Mouse (Mus musculus) forebrain, embryonic 15.5 days (tissue): Measurements from ENCODE around the gene Srrm2. TPM values are rescaled to one million over a fixed set of nuclear protein-coding genes. Genes with fewer than 3 reads are reported as not detected.

Experiments used
- ATAC-seq: fragments of 200-750 bp; cut with Nextera tagmentation; replicated peaks from 2 replicates; pipeline ENCODE4 v1.8.0; 2017; ENCODE audit warnings: mild to moderate bottlenecking, moderate TSS enrichment, moderate library complexity
- H3K27ac ChIP-seq: fragments of 300-500 bp; sonication (generic); replicated peaks from 2 replicates; pipeline ENCODE4 v1.5.1; 2015; ENCODE audit warnings: mild to moderate bottlenecking, inconsistent platforms
- H3K27me3 ChIP-seq: fragments of 300-500 bp; sonication (generic); 2 replicates; pipeline ENCODE4 v1.6.1; 2015; ENCODE audit warnings: inconsistent platforms
- H3K36me3 ChIP-seq: fragments of 300-500 bp; sonication (generic); 2 replicates; pipeline ENCODE4 v1.6.1; 2015; ENCODE audit warnings: mild to moderate bottlenecking, inconsistent platforms
- H3K4me1 ChIP-seq: fragments of 300-500 bp; sonication (generic); 2 replicates; pipeline ENCODE4 v1.6.1; 2015; ENCODE audit warnings: inconsistent platforms
- H3K4me2 ChIP-seq: fragments of 300-500 bp; sonication (generic); replicated peaks from 2 replicates; pipeline ENCODE4 v1.6.1; 2015; ENCODE audit warnings: mild to moderate bottlenecking, inconsistent platforms
- H3K4me3 ChIP-seq: fragments of 300-500 bp; sonication (generic); 2 replicates; pipeline ENCODE4 v1.5.1; 2015; ENCODE audit warnings: mild to moderate bottlenecking, inconsistent platforms
- H3K9ac ChIP-seq: fragments of 300-500 bp; sonication (generic); replicated peaks from 2 replicates; pipeline ENCODE4 v1.6.1; 2015; ENCODE audit warnings: mild to moderate bottlenecking, inconsistent platforms
- H3K9me3 ChIP-seq: fragments of 300-500 bp; sonication (generic); 2 replicates; pipeline ENCODE4 v1.6.1; 2016; ENCODE audit warnings: inconsistent platforms
- WGBS: fragments of 180-500 bp; shearing (Covaris S2); methylation state at CpG from one replicate; pipeline ENCODE4 v1.1.7; 2015; ENCODE audit warnings: mixed read lengths; 5-methylcytosine and 5-hydroxymethylcytosine counted together
- polyA plus RNA-seq: library from polyadenylated mRNA; unstranded; fragments of >200 nt; fragmentation: Nextera tagmentation; extraction: Ambion mirVana; gene quantifications from 2 replicates; pipeline ENCODE4 v1.2.1, GENCODE M21; 2015

Srrm2 gene
- polyA plus RNA-seq, 1 experiment from 2014 or later: 562 TPM

DNA sequence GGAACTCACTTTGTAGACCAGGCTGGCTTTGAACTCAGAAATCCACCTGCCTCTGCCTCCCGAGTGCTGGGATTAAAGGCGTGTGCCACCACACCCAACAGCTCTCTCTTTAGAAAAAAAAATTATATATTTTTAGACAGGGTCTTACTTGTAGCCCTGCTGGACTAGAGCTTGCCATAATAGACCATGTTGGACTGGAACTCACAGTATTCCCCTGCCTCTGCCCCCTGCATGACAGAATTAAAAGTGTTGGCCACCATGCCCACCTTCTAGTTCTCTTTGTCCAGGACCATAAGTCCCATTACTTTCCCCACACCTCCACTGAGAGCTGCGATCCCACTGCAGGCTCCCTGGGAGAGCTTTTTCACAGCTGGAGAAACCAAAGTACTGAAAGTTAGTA, 42.9 kb upstream of the Srrm2 start:
- no peak overlapping the region for H3K4me3 ChIP-seq
- WGBS: 89% methylated on average over 3 of the region's 3 CpGs
- peaks cover 47% of the 10 kb centered on the region for H3K27me3 ChIP-seq

DNA sequence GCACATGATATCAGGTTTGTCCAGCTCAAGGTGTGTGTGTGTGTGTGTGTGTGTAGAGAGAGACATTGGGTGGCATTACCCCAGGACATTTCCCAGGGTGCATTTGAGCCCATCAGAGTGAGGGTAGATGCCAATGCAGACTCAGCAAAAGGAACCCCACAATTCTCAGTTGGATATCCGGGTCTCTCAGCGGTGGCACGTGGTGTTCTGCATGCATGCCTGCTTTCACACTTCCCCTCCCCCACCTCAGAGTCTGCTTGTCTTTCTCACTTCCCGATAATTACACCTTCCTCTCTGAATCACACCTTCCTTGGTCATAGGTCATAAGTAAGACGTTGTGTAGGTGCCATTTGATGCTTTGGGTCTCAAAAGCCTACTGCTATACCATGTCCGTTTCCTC, 42.3 kb upstream of the Srrm2 start:
- Histone ChIP-seq H3K4me3 (no peak overlapping the region), H3K36me3 (peaks cover 14% of the 10 kb centered on the region), H3K4me1 (peaks cover 18% of the 10 kb centered on the region), H3K4me2 (no peak overlapping the region), H3K9me3 (no peaks in the 10 kb centered on the region), H3K27ac (no peak overlapping the region), H3K27me3 (peaks cover 42% of the 10 kb centered on the region), H3K9ac (no peak overlapping the region)
- ATAC-seq: no peak
- WGBS: 47% methylated on average over 6 of the region's 6 CpGs

More for the DNA sequence above, 42.9 kb upstream of the Srrm2 start:
- Histone ChIP-seq H3K9ac (no peak overlapping the region), H3K4me1 (peaks cover 20% of the 10 kb centered on the region), H3K27ac (no peak overlapping the region), H3K36me3 (peaks cover 9% of the 10 kb centered on the region), H3K9me3 (no peaks in the 10 kb centered on the region), H3K4me2 (no peak overlapping the region)
- ATAC-seq: no peak

DNA sequence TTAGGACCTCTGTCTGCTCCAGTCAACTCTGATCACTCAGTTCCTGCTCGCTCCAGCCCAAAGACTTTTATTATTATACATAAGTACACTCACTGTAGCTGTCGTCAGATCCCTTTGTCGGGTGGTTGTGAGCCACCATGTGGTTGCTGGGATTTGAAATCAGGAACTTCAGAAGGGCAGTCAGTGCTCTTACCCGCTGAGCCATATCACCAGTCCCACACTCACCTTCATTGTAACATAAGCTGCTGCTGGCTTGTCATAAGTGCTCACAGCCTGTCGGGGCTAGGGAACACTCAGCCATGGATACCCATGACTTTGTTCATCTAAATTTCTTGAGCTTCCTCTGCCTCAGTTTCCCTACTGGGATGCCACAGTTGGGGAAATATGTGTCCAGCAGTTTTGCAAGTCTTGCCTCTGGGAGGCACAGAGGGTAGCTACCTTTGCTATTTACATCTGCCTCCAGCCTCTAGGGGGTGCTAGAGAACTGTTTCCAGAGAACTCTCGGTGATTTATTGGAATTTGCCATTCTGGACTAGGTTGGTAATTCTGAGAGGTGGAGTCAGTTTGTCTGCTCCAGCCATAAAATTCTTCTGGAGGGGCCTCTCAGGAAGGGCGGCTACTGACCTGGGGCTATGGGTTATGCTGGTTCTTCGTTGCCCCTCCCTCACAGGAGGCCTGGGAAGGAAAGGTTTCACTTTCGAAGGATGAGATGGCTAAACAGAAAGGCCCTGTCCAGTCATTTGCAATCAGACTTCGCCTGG, 41.5 kb upstream of the Srrm2 start:
- Histone ChIP-seq H3K9me3 (no peaks in the 10 kb centered on the region), H3K27me3 (peaks cover 34% of the 10 kb centered on the region), H3K36me3 (peaks cover 22% of the 10 kb centered on the region), H3K27ac (no peak overlapping the region), H3K9ac (no peak overlapping the region), H3K4me1 (peaks cover 18% of the 10 kb centered on the region), H3K4me3 (no peak overlapping the region), H3K4me2 (no peak overlapping the region)
- WGBS: 40% methylated on average over 10 of the region's 10 CpGs
- no peak for ATAC-seq

DNA sequence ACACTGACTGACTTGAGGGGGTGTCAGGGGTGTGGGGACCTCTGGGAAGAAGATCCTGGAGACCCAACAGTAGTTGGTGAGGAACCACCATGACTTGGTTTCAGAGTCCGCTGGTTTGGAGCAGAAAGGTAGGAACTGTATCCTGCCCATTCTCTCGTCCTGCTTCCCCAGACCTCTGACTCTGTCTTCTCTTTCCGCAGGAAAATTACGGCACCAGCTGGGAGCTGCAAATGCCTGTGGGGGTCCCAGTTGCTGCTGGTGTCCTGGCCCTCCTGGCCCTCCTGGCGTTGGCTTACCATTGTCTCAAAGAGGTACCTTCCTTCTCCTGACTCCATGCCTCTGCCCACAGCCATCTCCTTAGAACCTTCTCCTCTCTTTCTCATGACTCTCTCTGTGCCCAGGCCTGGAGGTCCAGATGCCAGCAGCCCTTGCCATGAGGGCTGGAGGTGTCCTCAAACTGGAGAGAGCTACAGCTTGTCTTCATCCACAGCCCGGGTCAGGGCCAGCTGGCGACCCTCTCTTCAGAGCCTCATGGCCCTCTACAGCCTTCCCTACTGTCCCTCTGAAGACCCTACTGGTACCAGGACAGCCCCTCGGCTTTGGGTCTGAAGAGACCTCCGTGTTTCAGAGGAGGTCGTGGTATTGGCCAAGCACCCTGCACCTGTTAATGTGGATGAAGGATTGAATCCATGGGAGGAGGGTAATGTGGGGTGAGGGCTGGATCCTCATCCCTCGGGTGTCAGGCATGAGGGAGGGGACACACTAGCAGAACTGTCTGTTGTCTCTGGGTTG, 40.7 kb upstream of the Srrm2 start:
- Histone ChIP-seq H3K9me3 (no peaks in the 10 kb centered on the region), H3K9ac (no peak overlapping the region), H3K4me1 (peaks cover 17% of the 10 kb centered on the region), H3K27me3 (peaks cover 26% of the 10 kb centered on the region), H3K27ac (no peak overlapping the region), H3K4me2 (no peak overlapping the region), H3K36me3 (peaks cover 27% of the 10 kb centered on the region), H3K4me3 (no peak overlapping the region)
- ATAC-seq: no peak
- 81% methylated on average over 11 of the region's 11 CpGs for WGBS

DNA sequence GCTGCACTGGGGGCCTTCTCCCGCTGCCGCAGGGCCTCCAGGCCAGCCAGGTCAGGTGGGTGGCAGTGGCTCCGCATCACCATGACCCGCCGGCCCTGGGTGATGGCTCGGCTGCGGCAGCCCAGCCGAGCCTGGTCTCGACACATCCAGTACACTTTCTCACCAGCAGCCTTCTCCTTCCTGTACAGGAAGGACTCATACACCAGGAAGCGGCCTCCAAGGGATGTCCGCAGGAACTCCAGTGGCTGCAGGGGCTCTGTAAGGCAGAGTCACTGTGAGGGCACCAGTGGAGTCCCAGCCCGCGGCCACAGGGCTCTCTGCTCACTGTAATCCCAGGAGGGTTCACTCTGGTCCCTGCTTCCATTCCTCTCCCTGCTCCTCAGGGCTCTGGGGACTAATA, 34.6 kb upstream of the Srrm2 start:
- WGBS: 93% methylated on average over 13 of the region's 13 CpGs
- no peaks in the 10 kb centered on the region for H3K27me3 ChIP-seq
- H3K27ac ChIP-seq: no peak overlapping the region
- H3K9ac ChIP-seq: no peak overlapping the region
- no peaks in the 10 kb centered on the region for H3K4me1 ChIP-seq
- ATAC-seq: no peak
- no peak overlapping the region for H3K4me3 ChIP-seq
- H3K36me3 ChIP-seq: peaks cover 84% of the 10 kb centered on the region
- H3K9me3 ChIP-seq: no peaks in the 10 kb centered on the region
- no peak overlapping the region for H3K4me2 ChIP-seq

DNA sequence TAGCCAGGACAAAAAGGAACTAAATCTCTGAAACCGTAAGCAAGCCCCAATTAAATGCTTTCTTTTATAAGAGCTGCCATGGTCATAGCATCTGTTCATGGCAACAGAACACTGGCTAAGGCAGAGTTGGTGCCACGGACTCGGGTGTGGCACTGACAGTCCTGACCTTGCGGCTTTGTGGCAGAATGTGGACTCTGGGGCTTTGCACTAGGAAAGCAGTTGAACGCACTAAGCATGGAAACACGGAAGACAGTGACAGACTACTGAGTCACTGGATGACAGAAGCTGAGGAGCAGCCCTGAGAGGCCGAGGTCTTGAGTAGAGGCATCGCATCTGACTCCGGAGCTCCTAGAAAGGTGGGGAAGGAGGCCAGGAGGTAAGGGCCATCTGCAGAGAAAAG, 32.8 kb upstream of the Srrm2 start:
- Histone ChIP-seq H3K27ac (no peak overlapping the region), H3K4me3 (no peak overlapping the region), H3K9ac (no peak overlapping the region), H3K4me1 (no peaks in the 10 kb centered on the region), H3K9me3 (no peaks in the 10 kb centered on the region), H3K36me3 (peaks cover 89% of the 10 kb centered on the region), H3K4me2 (no peak overlapping the region), H3K27me3 (no peaks in the 10 kb centered on the region)
- ATAC-seq: no peak
- 94% methylated on average over 9 of the region's 9 CpGs for WGBS

DNA sequence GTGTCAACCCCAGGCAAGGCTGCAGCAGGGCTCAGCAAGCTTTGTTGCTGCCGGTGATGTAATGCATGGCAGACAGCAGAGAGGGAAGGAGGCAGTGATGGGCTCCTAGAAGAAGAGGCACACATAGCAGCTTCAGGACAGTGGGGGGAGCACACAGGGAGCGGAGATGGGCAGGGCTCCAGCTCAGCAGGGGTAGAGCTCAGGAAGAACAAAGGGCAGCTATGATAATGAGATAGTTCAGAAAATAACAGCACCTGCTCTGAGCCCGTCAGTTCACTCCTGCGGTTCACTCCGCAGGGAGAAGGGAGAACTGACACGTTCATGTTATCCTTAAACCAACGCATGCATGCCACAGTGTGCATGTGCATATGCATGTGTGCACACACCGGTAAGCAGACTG, 31.5 kb upstream of the Srrm2 start:
- H3K9ac ChIP-seq: no peak overlapping the region
- H3K27ac ChIP-seq: no peak overlapping the region
- 62% methylated on average over 8 of the region's 8 CpGs for WGBS
- H3K9me3 ChIP-seq: no peaks in the 10 kb centered on the region
- ATAC-seq: no peak
- no peak overlapping the region for H3K4me2 ChIP-seq
- H3K4me1 ChIP-seq: no peaks in the 10 kb centered on the region
- H3K4me3 ChIP-seq: no peak overlapping the region
- peaks cover 77% of the 10 kb centered on the region for H3K36me3 ChIP-seq
- no peaks in the 10 kb centered on the region for H3K27me3 ChIP-seq

DNA sequence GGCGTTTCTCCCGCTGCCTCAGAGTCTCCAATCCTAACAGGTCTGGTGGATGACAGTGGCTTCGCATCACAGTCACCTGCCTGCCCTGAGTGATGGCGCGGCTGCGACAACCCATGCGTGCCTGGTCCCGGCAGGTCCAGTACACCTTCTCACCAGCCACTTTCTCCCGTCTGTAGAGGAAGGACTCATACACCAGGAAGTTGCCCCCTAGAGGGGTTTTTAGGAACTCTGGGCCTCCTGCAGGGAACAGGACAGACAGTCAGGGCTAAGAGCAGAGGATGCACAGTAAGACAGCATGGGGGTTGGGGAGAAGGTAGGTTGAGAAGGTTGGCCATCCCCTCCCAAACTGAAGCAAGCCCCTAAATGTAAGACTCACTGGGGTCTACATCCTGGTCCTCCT, 30.1 kb upstream of the Srrm2 start:
- Histone ChIP-seq H3K9ac (no peak overlapping the region), H3K4me3 (no peak overlapping the region), H3K27ac (no peak overlapping the region), H3K4me2 (no peak overlapping the region), H3K36me3 (peaks cover 65% of the 10 kb centered on the region), H3K9me3 (no peaks in the 10 kb centered on the region), H3K4me1 (no peaks in the 10 kb centered on the region), H3K27me3 (no peaks in the 10 kb centered on the region)
- no peak for ATAC-seq
- WGBS: 93% methylated on average over 9 of the region's 9 CpGs

DNA sequence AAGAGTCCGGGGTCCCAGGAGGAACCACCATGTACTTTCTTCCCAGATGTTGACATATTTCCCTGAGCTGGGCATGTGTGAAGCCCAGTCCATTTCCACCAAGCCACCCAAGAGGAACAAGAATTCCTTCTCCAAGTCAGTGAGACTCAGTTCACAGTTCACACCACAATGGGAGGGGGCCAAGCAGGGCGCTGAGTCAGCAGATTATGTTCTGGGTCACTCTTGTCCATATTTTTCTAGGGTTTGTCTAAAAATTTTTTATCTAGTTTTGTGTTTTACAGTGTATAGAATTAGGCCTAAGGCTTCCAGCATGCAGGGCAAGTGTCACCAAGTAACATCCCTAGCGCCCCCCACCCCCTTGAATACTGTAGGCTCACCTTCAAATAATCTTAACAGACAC, 29.2 kb upstream of the Srrm2 start:
- Histone ChIP-seq H3K27ac (no peak overlapping the region), H3K9me3 (no peaks in the 10 kb centered on the region), H3K4me2 (no peak overlapping the region), H3K36me3 (peaks cover 56% of the 10 kb centered on the region), H3K9ac (no peak overlapping the region), H3K4me3 (no peak overlapping the region), H3K27me3 (no peaks in the 10 kb centered on the region), H3K4me1 (no peaks in the 10 kb centered on the region)
- ATAC-seq: no peak
- 100% methylated on average over 3 of the region's 3 CpGs for WGBS

DNA sequence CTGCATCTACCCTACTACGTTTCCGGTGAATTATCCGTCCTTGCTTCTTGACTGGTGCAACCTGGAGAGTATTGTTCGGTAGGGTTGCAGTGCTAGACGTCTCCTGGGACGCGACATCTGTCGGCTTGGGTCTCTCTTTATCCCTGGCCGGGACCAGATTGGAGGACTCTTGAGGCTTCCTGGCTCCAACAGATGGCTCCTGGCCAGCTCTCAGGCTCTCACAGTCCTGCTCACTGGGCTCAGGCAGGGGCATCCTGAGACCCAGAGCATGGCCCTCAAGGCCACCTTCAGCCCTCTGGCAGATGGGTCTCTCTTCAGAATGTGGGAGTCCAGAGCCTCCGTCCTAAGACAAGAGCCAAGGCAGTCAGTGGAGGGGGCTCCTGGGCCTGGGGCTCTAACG, 27.4 kb upstream of the Srrm2 start:
- H3K4me2 ChIP-seq: no peak overlapping the region
- no peaks in the 10 kb centered on the region for H3K9me3 ChIP-seq
- no peaks in the 10 kb centered on the region for H3K4me1 ChIP-seq
- H3K4me3 ChIP-seq: no peak overlapping the region
- WGBS: 79% methylated on average over 11 of the region's 11 CpGs
- peaks cover 38% of the 10 kb centered on the region for H3K36me3 ChIP-seq
- no peak overlapping the region for H3K9ac ChIP-seq
- ATAC-seq: 0 out of 2 replicates have a peak, but pooled peaks have one; percentile 42
- no peaks in the 10 kb centered on the region for H3K27me3 ChIP-seq
- no peak overlapping the region for H3K27ac ChIP-seq

DNA sequence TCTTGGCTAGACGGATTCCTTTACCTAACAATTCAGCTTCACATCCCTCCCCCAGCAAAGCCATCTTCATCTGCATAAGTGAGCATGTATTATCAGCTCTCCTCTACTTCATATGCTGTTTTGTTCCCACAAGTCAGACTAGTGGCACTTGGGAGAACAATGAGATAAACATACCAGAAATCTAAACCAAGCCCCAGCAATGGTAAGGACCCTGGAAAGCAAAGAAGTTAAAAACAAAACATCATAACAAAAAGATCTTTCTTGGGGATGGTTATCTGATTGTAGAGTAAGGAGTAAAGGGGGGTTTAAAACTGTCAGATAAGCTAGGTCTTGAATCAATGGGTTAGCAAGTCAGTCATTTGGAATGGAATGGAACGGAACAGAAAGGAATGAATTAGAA, 19.8 kb upstream of the Srrm2 start:
- peaks cover 21% of the 10 kb centered on the region for H3K4me1 ChIP-seq

DNA sequence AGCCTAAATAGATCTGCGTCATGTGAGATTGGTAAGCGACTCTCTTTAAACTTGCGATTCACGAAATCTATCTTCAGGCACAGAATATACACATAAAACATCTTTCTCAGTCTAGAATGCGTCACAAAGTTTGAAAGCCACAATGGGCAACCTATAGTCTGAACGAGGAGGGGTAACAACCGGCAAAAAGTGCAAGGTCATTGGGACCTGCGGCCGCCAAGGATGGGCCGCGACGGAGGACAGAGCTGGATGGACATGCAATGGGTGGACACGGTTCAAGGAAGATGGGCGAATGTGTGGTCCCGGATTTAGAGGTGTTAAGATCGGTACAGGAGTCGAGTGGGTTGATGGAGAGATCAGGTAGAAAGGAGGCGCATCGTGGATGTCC, 19.4 kb upstream of the Srrm2 start:
- Histone ChIP-seq H3K4me1 (peaks cover 21% of the 10 kb centered on the region), H3K27ac (peak overlapping the region; percentile 85), H3K9me3 (no peaks in the 10 kb centered on the region), H3K27me3 (no peaks in the 10 kb centered on the region), H3K9ac (peak overlapping the region; percentile 98), H3K36me3 (no peaks in the 10 kb centered on the region; the same call in 1 of the 2 replicates), H3K4me2 (peak overlapping the region; percentile 50), H3K4me3 (peak overlapping the region; percentile 96)
- no peak for ATAC-seq
- 0% methylated on average over 19 of the region's 19 CpGs for WGBS

More for the DNA sequence above, 19.8 kb upstream of the Srrm2 start:
- Histone ChIP-seq H3K4me3 (peak overlapping the region; percentile 96), H3K27ac (peak overlapping the region; percentile 85), H3K9ac (peak overlapping the region; percentile 98), H3K4me2 (peak overlapping the region; percentile 50), H3K9me3 (no peaks in the 10 kb centered on the region), H3K36me3 (no peaks in the 10 kb centered on the region; the same call in 1 of the 2 replicates), H3K27me3 (no peaks in the 10 kb centered on the region)
- no peak for ATAC-seq
- 10% methylated on average over 2 of the region's 2 CpGs for WGBS
